Mouse (Mus musculus): Measurements from ENCODE around the gene A630023A22Rik. TPM values are rescaled to one million over a fixed set of nuclear protein-coding genes. Genes with fewer than 3 reads are reported as not detected.

The A630023A22Rik gene
- polyA plus RNA-seq (2012; rRNA removed) = not detected in 2 replicates

GRCm38 (mm10) chr14:34102601-34103000 is at the start of gene A630023A22Rik:
Gene A630023A22Rik (minus strand): TSS chr14:34102754.

GRCm38 (mm10) chr14:34152342-34152741 is 49.8 kb upstream of the A630023A22Rik start, which contains the start of gene Npy4r:
Gene Npy4r (minus strand): TSS chr14:34152489.

GRCm38 (mm10) chr14:34085731-34086130 is 16.8 kb downstream of the A630023A22Rik start, which contains the start of gene Anxa8:
Gene Anxa8 (plus strand): TSS chr14:34085981.

GRCm38 (mm10) chr14:34052516-34052915 is 50.0 kb downstream of the A630023A22Rik start, which contains the start of gene Antxrl:
Gene Antxrl (plus strand): TSS chr14:34052707.

GRCm38 (mm10) chr14:34016381-34016780 is 86.2 kb downstream of the A630023A22Rik start, which contains the start of gene Gm5460:
Gene Gm5460 (plus strand): TSS chr14:34016758.

GRCm38 (mm10) chr14:34015063-34015462 is 87.5 kb downstream of the A630023A22Rik start, which contains the start of gene Gm30083:
Gene Gm30083 (minus strand): TSS chr14:34015182.

Other genes with a start within 250 kb of the A630023A22Rik start
- gene Gdf10, start 179.2 kb downstream of the A630023A22Rik start, polyA plus RNA-seq (2012; rRNA removed) = 36.3 and 36.8 TPM in 2 replicates
- not detected in 2 replicates for gene Gdf2, start 161.7 kb downstream of the A630023A22Rik start, polyA plus RNA-seq (2012; rRNA removed)
- not detected in 2 replicates for gene Rbp3, start 148.8 kb downstream of the A630023A22Rik start, polyA plus RNA-seq (2012; rRNA removed)
- not detected in 2 replicates for gene Zfp488, start 124.0 kb downstream of the A630023A22Rik start, polyA plus RNA-seq (2012; rRNA removed)
- not detected in 2 replicates for gene Gm30083, start 87.6 kb downstream of the A630023A22Rik start, polyA plus RNA-seq (2012; rRNA removed)
- 0.32 and 0.37 TPM in 2 replicates for gene Gm5460, start 86.0 kb downstream of the A630023A22Rik start, polyA plus RNA-seq (2012; rRNA removed)
- gene Antxrl, start 50.0 kb downstream of the A630023A22Rik start, polyA plus RNA-seq (2012; rRNA removed) = not detected in 2 replicates
- gene Anxa8, start 16.8 kb downstream of the A630023A22Rik start, polyA plus RNA-seq (2012; rRNA removed) = 14.1 and 14.6 TPM in 2 replicates
- 0.07 and 0.24 TPM in 2 replicates for gene Npy4r, start 49.7 kb upstream of the A630023A22Rik start, polyA plus RNA-seq (2012; rRNA removed)
- gene Gprin2, start 98.9 kb upstream of the A630023A22Rik start, polyA plus RNA-seq (2012; rRNA removed) = 2.0 and 2.2 TPM in 2 replicates
- gene Syt15, start 116.8 kb upstream of the A630023A22Rik start, polyA plus RNA-seq (2012; rRNA removed) = 10.6 and 13.1 TPM in 2 replicates
- 1.6 and 2.0 TPM in 2 replicates for gene Shld2, start 207.7 kb upstream of the A630023A22Rik start, polyA plus RNA-seq (2012; rRNA removed)
- 99.3 and 164 TPM in 2 replicates for gene Glud1, start 208.0 kb upstream of the A630023A22Rik start, polyA plus RNA-seq (2012; rRNA removed)

Measured in ovary, adult 2 months (tissue).